Mouse (Mus musculus) stomach, embryonic 14.5 days (tissue): ENCODE data around the gene Slc36a4. TPM values are rescaled to one million over a fixed set of nuclear protein-coding genes. Genes with fewer than 3 reads are reported as not detected.

ENCODE experiments used
- ATAC-seq: fragments of 200-750 bp; cut with Nextera tagmentation; 2 replicates; pipeline ENCODE4 v1.8.0; 2017; ENCODE audit warnings: low read depth, moderate TSS enrichment; ENCODE audit not compliant: insufficient number of reproducible peaks, insufficient read depth, low FRiP score
- H3K27ac ChIP-seq: fragments of 300-500 bp; sonication (generic); 2 replicates; pipeline ENCODE4 v1.5.1; 2014; ENCODE audit warnings: mild to moderate bottlenecking, low read length, moderate library complexity, mixed read lengths
- H3K27me3 ChIP-seq: fragments of 300-500 bp; sonication (generic); 2 replicates; pipeline ENCODE4 v1.6.1; 2014; ENCODE audit warnings: low read length, control low read depth, mixed read lengths; ENCODE audit not compliant: control insufficient read depth, insufficient read depth
- H3K36me3 ChIP-seq: fragments of 300-500 bp; sonication (generic); 2 replicates; pipeline ENCODE4 v1.6.1; 2014; ENCODE audit warnings: mild to moderate bottlenecking, control low read depth, low read length, moderate library complexity, mixed read lengths; ENCODE audit not compliant: control insufficient read depth, insufficient read depth
- H3K4me1 ChIP-seq: fragments of 300-500 bp; sonication (generic); 2 replicates; pipeline ENCODE4 v1.6.1; 2014; ENCODE audit warnings: low read length, control low read depth, mixed read lengths; ENCODE audit not compliant: control insufficient read depth, insufficient read depth
- H3K4me2 ChIP-seq: fragments of 300-500 bp; sonication (generic); replicated peaks from 2 replicates; pipeline ENCODE4 v1.6.1; 2014; ENCODE audit warnings: low read depth, low read length, control low read depth
- H3K4me3 ChIP-seq: fragments of 300-500 bp; sonication (generic); 2 replicates; pipeline ENCODE4 v1.5.1; 2014; ENCODE audit warnings: low read depth, low read length, control low read depth
- H3K9ac ChIP-seq: fragments of 300-500 bp; sonication (generic); replicated peaks from 2 replicates; pipeline ENCODE4 v1.6.1; 2014; ENCODE audit warnings: low read depth, mild to moderate bottlenecking, control low read depth, low read length, moderate library complexity, mixed read lengths
- H3K9me3 ChIP-seq: fragments of 300-500 bp; sonication (generic); 2 replicates; pipeline ENCODE4 v1.6.1; 2016; ENCODE audit warnings: low read depth, low read length, control low read depth; ENCODE audit not compliant: control insufficient read depth
- WGBS: fragments of 180-500 bp; shearing (Covaris S2); extraction: QIAGEN DNeasy Blood & Tissue Kit; methylation state at CpG from one replicate; pipeline ENCODE4 v1.1.7; 2014; 5-methylcytosine and 5-hydroxymethylcytosine counted together
- polyA plus RNA-seq: library from polyadenylated mRNA; unstranded; fragments of >200 nt; fragmentation: Nextera tagmentation; extraction: Ambion mirVana; gene quantifications from 2 replicates; pipeline ENCODE4 v1.2.1, GENCODE M21; 2014

The Slc36a4 gene
- 24.3 and 28.7 TPM in 2 replicates for polyA plus RNA-seq

DNA sequence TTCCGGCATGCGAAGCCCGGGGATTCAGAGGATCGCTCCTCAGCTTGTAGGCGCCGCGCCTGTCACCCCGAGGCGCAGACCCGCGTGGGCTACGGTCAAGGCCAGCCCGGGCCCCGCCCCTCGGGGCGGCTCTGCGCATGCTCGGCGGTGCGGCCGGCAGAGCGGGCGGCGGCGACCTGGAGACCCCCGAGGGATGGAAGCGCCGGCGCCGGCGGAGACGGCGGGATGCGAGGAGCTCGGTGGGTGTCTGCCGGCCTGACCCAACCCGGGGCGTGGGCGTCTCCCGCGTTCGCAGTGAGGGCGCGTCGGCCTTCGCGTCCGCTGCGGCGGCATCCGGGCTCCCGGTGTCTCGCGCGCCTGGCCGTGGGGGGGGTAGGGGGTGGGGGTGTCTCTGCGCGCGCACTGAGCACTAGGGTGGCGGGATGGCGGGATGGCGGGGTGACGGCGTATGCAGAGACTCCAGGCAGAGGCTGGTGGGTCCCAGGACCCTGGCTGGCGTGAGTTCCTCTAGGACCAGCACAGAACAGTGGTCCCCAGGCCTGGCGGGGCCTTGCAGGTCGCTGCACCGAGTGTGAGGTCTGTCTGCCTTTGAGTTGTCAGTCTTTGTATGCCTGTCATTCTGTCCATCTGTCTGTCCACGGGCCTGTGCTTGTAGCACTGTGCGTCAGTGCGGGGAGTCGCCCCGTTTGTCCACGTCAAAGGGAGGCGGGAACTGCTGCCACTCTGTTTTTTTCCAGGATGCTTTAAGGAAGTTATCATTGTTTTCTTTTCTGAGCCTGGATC lies at the start of gene Slc36a4:
Gene Slc36a4 (plus strand): TSS at position 140 of the 783 bp plus-strand sequence.
- peak; percentile 84 for ATAC-seq
- H3K36me3 ChIP-seq: no peaks in the 10 kb centered on the region
- no peaks in the 10 kb centered on the region for H3K9me3 ChIP-seq
- peak within 1 kb of the TSS; percentile 68 for H3K9ac ChIP-seq
- no peaks in the 10 kb centered on the region for H3K4me1 ChIP-seq
- WGBS: under 1% methylated on average over 67 of the region's 75 CpGs
- H3K27ac ChIP-seq: peak within 1 kb of the TSS; percentile 44; the same call in 1 of the 2 replicates
- no peaks in the 10 kb centered on the region for H3K27me3 ChIP-seq
- H3K4me3 ChIP-seq: peak within 1 kb of the TSS; percentile 69
- peak within 1 kb of the TSS; percentile 69 for H3K4me2 ChIP-seq

DNA sequence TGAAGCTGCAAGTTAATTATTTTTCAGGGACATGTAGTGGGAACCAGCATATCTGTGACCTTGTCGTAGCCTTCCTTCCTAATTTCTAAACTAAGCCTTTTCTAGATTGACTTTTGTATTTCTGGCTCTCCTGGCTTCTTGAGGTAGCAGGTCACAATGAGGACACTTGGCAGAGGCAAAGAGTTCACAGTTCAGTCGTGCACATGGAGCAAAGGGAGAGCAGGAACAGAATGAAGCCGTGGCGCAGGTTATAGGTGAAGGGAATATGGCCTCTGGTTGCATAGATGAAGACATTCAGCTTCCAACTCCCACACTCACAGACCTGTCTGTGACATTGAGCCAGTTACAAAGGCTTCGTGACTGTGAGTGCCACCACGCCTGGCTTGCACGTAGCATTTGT lies 44.9 kb upstream of the Slc36a4 start:
- no peak for ATAC-seq

DNA sequence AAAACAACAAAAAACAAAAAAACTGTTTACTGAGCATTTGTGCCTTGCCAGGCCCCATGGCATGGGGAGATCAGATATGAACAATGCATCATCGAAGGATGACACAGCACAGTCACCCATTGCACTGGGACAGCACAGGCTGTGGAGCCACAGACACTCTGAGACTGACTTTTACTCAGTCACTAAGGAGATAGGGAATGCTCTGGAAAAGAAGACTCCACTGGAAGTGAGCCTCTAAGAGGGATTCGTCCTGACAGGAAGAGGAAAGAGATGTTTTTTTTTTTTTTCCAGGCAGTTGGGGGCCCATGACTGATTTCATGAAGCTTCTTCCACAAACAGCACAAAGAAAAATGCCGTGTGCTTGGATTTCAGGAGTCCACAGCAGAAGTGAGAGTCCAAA lies 40.1 kb upstream of the Slc36a4 start:
- Histone ChIP-seq H3K9me3 (no peaks in the 10 kb centered on the region), H3K36me3 (no peaks in the 10 kb centered on the region), H3K4me2 (no peak overlapping the region), H3K4me1 (peaks cover 5% of the 10 kb centered on the region; the same call in 1 of the 2 replicates), H3K9ac (no peak overlapping the region), H3K4me3 (no peak overlapping the region), H3K27me3 (no peaks in the 10 kb centered on the region), H3K27ac (no peak overlapping the region)
- WGBS: 32% methylated on average over 3 of the region's 3 CpGs
- no peak for ATAC-seq

More for the DNA sequence above, 44.9 kb upstream of the Slc36a4 start:
- Histone ChIP-seq H3K4me2 (no peak overlapping the region), H3K36me3 (no peaks in the 10 kb centered on the region), H3K9me3 (no peaks in the 10 kb centered on the region), H3K4me3 (no peak overlapping the region), H3K4me1 (no peaks in the 10 kb centered on the region), H3K9ac (no peak overlapping the region), H3K27ac (no peak overlapping the region), H3K27me3 (no peaks in the 10 kb centered on the region)
- WGBS: 73% methylated on average over 7 of the region's 7 CpGs

DNA sequence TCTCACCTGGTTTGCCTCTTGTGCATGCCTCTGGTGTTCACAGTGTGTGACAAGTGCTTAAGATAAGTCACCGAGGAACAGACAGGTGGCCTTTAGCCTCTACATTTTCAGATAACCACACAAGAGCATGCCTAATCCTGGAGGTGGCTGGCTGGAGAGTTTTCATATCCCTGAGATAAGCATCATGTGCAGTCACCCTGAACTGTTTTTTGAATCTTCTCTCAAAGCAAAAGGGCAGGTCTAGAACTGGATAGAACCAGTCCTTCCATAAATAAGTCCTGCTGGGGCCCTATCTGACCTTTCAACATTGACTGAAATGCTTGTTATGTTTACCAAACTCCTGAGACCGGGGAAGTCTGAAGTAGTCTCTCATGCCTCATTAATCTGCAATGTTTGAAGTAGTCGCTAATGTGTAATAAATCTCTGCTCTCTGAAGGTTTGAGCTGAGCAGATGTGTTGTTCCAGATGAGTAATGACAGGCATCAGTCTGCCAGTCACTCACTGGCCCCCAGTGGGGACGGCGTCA lies 39.5 kb upstream of the Slc36a4 start:
- no peak overlapping the region for H3K4me3 ChIP-seq
- H3K36me3 ChIP-seq: no peaks in the 10 kb centered on the region
- H3K9me3 ChIP-seq: no peaks in the 10 kb centered on the region
- H3K9ac ChIP-seq: no peak overlapping the region
- WGBS: 10% methylated on average over 5 of the region's 5 CpGs
- peak; percentile 75; the same call in 1 of the 2 replicates for ATAC-seq
- H3K27ac ChIP-seq: no peak overlapping the region
- no peak overlapping the region for H3K4me2 ChIP-seq
- peaks cover 5% of the 10 kb centered on the region; the same call in 1 of the 2 replicates for H3K4me1 ChIP-seq
- H3K27me3 ChIP-seq: no peaks in the 10 kb centered on the region

DNA sequence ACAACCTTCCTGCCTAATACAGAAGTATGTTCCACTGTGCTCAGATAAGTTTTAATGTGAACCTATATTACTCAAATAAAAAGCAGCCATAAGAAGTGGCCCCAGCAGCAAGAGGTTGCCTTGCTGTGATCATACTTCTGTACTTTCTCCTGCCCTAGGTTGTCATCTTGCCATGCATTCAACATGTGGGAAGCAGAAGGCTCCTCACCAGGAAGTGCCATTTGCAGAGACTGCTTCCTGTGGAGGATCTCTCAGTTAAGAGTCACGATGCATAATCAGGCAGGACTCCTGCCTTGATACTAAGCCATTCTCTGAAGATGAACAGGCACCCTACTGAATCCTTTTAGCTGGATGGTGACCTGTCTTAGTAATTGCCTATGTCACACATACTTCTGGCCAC lies 37.3 kb upstream of the Slc36a4 start:
- Histone ChIP-seq H3K9ac (no peak overlapping the region), H3K27me3 (no peaks in the 10 kb centered on the region), H3K4me3 (no peak overlapping the region), H3K9me3 (no peaks in the 10 kb centered on the region), H3K4me2 (no peak overlapping the region), H3K4me1 (peaks cover 5% of the 10 kb centered on the region; the same call in 1 of the 2 replicates), H3K27ac (no peak overlapping the region), H3K36me3 (no peaks in the 10 kb centered on the region)
- no peak for ATAC-seq
- 50% methylated on average over 1 of the region's 1 CpGs for WGBS

DNA sequence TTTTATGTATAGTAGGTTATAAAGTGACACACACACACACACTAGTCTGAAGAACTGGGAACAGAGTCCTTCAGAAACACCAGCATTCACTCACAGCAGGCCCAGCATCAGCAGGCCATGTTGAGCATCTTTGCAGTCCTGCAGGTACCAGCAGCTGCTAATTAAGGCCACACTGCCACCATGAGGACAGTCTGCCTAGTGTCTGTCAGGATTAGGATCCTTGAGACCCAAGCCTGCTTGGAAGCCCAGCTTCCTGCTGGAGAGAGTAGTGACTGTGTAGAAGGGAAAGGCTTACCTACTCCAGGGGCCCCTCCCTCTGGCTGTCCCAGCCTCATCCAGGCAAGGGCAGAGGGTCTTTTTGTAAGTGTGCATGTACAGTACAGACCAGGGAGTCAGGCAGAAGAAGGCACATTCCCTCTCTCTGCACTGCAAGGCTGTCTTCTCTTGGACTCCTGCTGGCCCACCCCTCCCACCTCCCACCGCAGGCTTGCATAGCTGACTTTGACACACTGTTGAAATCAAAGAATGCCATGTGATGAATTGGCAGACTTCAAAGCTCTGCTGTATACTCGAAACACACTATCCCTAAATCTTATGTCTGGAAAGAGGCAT lies 27.6 kb upstream of the Slc36a4 start:
- Histone ChIP-seq H3K27me3 (no peaks in the 10 kb centered on the region), H3K36me3 (no peaks in the 10 kb centered on the region), H3K27ac (no peak overlapping the region), H3K4me3 (no peak overlapping the region), H3K4me1 (no peaks in the 10 kb centered on the region), H3K9me3 (no peaks in the 10 kb centered on the region), H3K4me2 (no peak overlapping the region), H3K9ac (no peak overlapping the region)
- ATAC-seq: peak; percentile 83
- WGBS: 12% methylated on average over 2 of the region's 2 CpGs

DNA sequence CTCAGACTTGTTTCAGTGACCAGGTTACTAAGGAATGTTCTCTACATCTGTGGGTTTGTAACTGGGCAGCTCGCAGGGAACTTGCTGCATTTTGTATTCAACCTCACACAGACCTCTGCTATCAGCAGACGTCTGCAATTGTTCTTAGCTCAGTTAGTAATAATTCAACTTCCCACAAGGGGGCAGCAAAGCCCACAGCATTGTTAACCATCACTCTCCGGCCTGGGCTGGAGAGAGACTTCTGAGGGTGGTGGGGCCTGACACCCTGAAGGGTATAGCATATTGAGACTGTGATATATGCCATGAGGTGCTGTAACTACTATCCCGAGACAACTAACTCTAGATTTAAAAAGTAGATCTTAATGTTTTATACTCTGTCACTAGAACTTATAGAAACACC lies 24.3 kb upstream of the Slc36a4 start:
- no peaks in the 10 kb centered on the region for H3K4me1 ChIP-seq
- H3K9me3 ChIP-seq: no peaks in the 10 kb centered on the region
- no peak overlapping the region for H3K9ac ChIP-seq
- no peak overlapping the region for H3K27ac ChIP-seq
- H3K4me2 ChIP-seq: no peak overlapping the region
- ATAC-seq: 0 out of 2 replicates have a peak, but pooled peaks have one; percentile 43
- 16% methylated on average over 4 of the region's 4 CpGs for WGBS
- no peak overlapping the region for H3K4me3 ChIP-seq
- H3K36me3 ChIP-seq: no peaks in the 10 kb centered on the region
- no peaks in the 10 kb centered on the region for H3K27me3 ChIP-seq

DNA sequence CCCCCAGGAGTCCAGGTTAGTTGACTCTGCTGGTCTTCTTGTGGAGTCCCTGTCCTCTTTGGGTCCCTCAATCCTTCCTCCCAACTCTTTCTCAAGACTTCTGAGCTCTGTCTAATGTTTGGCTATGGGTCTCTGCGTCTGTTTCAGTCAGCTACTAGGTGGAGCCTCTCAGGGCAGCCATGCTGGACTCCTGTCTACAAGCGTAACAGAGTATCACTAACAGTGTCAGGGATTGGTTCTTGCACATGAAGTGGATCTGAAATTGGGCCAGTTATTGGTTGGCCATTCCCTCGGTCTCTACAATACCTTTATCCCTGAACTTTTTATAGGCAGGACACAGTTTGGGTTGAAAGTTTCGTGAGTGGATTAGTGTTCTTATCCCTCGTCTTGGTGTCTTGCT lies 22.2 kb upstream of the Slc36a4 start:
- 89% methylated on average over 5 of the region's 5 CpGs for WGBS
- no peak for ATAC-seq
- Histone ChIP-seq H3K9ac (no peak overlapping the region), H3K4me1 (no peaks in the 10 kb centered on the region), H3K27me3 (no peaks in the 10 kb centered on the region), H3K9me3 (no peaks in the 10 kb centered on the region), H3K36me3 (no peaks in the 10 kb centered on the region), H3K4me3 (no peak overlapping the region), H3K27ac (no peak overlapping the region), H3K4me2 (no peak overlapping the region)
